In the genomic region with DNA sequence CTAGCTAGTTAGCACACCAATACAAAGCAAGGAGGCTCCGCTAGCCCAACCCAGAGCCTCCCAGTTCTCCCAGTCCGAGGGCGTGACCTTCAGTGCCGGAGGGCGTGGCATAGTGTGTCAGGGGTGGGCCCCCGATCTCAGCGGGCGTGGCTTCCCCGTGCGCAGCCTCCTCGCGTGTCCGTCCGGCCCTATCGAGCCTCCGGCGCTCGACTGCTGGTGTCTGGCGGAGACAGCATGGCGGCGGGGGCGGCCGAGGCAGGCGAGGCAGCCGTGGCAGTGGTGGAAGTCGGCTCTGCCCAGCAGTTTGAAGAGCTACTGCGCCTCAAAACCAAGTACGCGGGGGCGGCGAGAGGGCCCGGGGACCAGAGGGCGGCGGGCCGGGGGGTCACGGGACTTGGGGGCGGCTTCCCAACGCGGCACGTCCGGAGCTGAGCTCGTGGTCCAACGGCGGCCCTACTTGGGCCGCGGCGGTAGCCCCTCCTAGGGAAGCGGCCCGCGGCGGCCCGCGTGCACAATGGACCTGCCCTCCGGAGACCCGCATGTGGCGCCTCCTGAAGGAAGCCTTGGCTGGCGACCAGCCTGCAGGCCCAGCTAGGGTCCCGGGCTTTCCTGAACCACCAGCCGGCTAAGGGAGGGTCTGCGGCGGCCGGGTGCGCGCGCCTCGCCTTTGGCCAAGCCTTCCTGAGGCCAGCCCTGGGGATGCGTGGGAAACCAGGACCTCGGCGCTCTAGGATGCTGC, we compare ENCODE assay signal across 8 mouse cellular contexts. TPM values are rescaled to one million over a fixed set of nuclear protein-coding genes. Genes with fewer than 3 reads are reported as not detected.
DNase-seq lines count a peak whose midpoint lies in the region; ATAC-seq lines count a peak whose summit lies in the region.

A gene (plus strand): TSS at position 175 of the 739 bp plus-strand sequence.

- no peaks in the 10 kb centered on the region for H3K9me3 ChIP-seq in hindbrain, embryonic 12.5 days (replicated peaks)

- no peaks in the 10 kb centered on the region for H3K27me3 ChIP-seq in hindbrain, embryonic 12.5 days

- peaks cover 24% of the 10 kb centered on the region for H3K4me1 ChIP-seq in hindbrain, embryonic 12.5 days

- H3K9ac ChIP-seq in hindbrain, embryonic 12.5 days, result peak within 1 kb of the TSS; percentile 94

- peak within 1 kb of the TSS; percentile 70 for H3K4me2 ChIP-seq in hindbrain, embryonic 12.5 days (replicated peaks)

- DNase-seq in NIH3T3 (ENCODE audit: low read depth), result peak; percentile 96
- DNase-seq in cerebellum, postnatal 10 days, result peak; percentile 94 to 97
- DNase-seq in frontal cortex, postnatal 10 days (ENCODE audit: low spot score in 2 of 2), result peak; percentile 89 to 92
- peak; percentile 93 for DNase-seq in layer of hippocampus, postnatal 14 days (ENCODE audit: low spot score in 2 of 2)
- DNase-seq in lung, postnatal 14 days, result peak; percentile 96
- DNase-seq in retina, adult 2 months (ENCODE audit: low read depth, low spot score), result peak; percentile 85
- peak; percentile 97 to 98 for DNase-seq in thymus, postnatal 36 days

- H3K36me3 ChIP-seq in hindbrain, embryonic 12.5 days, result no peaks in the 10 kb centered on the region

- WGBS in hindbrain, embryonic 12.5 days, result under 1% methylated on average over 69 of the region's 69 CpGs

- peak; percentile 94 for ATAC-seq in hindbrain, embryonic 12.5 days (ENCODE audit: low FRiP score)

- peak within 1 kb of the TSS; percentile 95 for H3K4me3 ChIP-seq in hindbrain, embryonic 12.5 days

- peak within 1 kb of the TSS; percentile 93 for H3K27ac ChIP-seq in hindbrain, embryonic 12.5 days

RNA-seq across cellular contexts. Expression of the gene that starts here (rescaled TPM):
- polyA plus RNA-seq in hindbrain, embryonic 12.5 days (2016; fragmentation: Nextera tagmentation; extraction: Ambion mirVana), result 262 and 266 TPM in 2 replicates
- 100 to 1,000 TPM; 127 to 132 TPM for total RNA-seq in layer of hippocampus, postnatal 14 days (2021)

Comparison
In these comparisons a context has a peak if more than half of its experiments do, and no peak if none do; other contexts are left out.
1. Peak in every context shown above with its lines: DNase-seq, ATAC-seq, H3K4me3 ChIP-seq and H3K27ac ChIP-seq.